Mouse (Mus musculus) myocyte (in vitro differentiated cells): Measurements from ENCODE around the gene Gm7347. TPM values are rescaled to one million over a fixed set of nuclear protein-coding genes. Genes with fewer than 3 reads are reported as not detected.

Source experiments
- polyA plus RNA-seq: library from polyadenylated mRNA; unstranded; fragments of >200 nt; fragmentation: generic; extraction: Trizol; gene quantifications from one replicate; pipeline ENCODE4 v1.2.1, GENCODE M21; 2012; ENCODE audit warnings: missing spikeins

The Gm7347 gene
- polyA plus RNA-seq, 1 experiment, result not detected

Other genes starting within 250 kb of the Gm7347 start
- not detected for gene Gm21663, start 116.2 kb downstream of the Gm7347 start, polyA plus RNA-seq
- gene Gm21671, start 104.2 kb downstream of the Gm7347 start, polyA plus RNA-seq, result not detected
- not detected for gene Gm21680, start 85.9 kb downstream of the Gm7347 start, polyA plus RNA-seq
- not detected for gene Gm21698, start 69.9 kb downstream of the Gm7347 start, polyA plus RNA-seq
- gene Gm1979, start 53.8 kb downstream of the Gm7347 start, polyA plus RNA-seq, result not detected
- not detected for gene Gm5862, start 35.7 kb downstream of the Gm7347 start, polyA plus RNA-seq
- not detected for gene Speer4a, start 19.0 kb downstream of the Gm7347 start, polyA plus RNA-seq
- not detected for gene Gm10471, start 30.7 kb upstream of the Gm7347 start, polyA plus RNA-seq
- gene 5031410I06Rik, start 46.8 kb upstream of the Gm7347 start, polyA plus RNA-seq, result not detected
- not detected for gene Gm10220, start 62.8 kb upstream of the Gm7347 start, polyA plus RNA-seq
- not detected for gene Gm7361, start 199.1 kb upstream of the Gm7347 start, polyA plus RNA-seq